Mouse (Mus musculus): Measurements from ENCODE around the gene Kdm5d. TPM values are rescaled to one million over a fixed set of nuclear protein-coding genes. Genes with fewer than 3 reads are reported as not detected.

The Kdm5d gene
- polyA plus RNA-seq (2014; fragmentation: Illumina TruSeq; extraction: RNeasy Lipid Tissue Mini Kit (QIAGEN cat#74804); ENCODE audit: low read depth, low replicate concordance), result not detected

GRCm38 (mm10) chrY:897393-898227 lies at the start of gene Kdm5d:
TSS of gene Kdm5d (plus strand) at chrY:897788.

Other genes with a start within 250 kb of the Kdm5d start
- gene Zfy1, start 100.4 kb upstream of the Kdm5d start, polyA plus RNA-seq (2014; fragmentation: Illumina TruSeq; extraction: RNeasy Lipid Tissue Mini Kit (QIAGEN cat#74804); ENCODE audit: low read depth, low replicate concordance), result not detected
- not detected for gene Uba1y, start 79.1 kb upstream of the Kdm5d start, polyA plus RNA-seq (2014; fragmentation: Illumina TruSeq; extraction: RNeasy Lipid Tissue Mini Kit (QIAGEN cat#74804); ENCODE audit: low read depth, low replicate concordance)
- gene Eif2s3y, start 112.8 kb downstream of the Kdm5d start, polyA plus RNA-seq (2014; fragmentation: Illumina TruSeq; extraction: RNeasy Lipid Tissue Mini Kit (QIAGEN cat#74804); ENCODE audit: low read depth, low replicate concordance), result not detected

All from heart, adult 10 weeks (tissue).